Mouse (Mus musculus): ENCODE results near the gene Alpi.

Alpi gene

DNA sequence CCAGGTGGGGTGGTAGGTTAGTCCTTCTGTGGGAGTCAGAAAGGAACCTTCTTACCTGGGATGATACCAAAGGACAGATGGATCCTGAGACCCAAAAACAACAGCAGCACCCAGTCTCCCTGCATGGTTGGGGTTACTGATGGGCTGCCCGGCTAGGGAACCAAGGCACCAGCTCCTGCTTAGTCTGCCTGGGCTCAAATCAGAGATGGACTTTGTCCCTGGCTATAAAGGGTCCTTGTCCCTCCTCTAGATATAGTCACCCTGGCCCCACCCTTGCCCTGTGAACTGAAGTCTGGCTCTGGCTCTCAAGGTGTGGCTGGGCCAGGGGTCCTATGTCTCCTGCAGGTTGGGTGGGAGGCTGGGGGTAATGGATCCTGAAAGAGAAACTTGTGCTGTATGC, at the start of gene Alpi:
TSS of gene Alpi (minus strand) at position 196 of the 400 bp plus-strand sequence.
- no peak for DNase-seq (ENCODE audit: extremely low read depth, low read depth, low spot score)

- DNase-seq (ENCODE audit: extremely low read depth, low read depth, low spot score) = no peak
These were observed 48.0 kb upstream of the Alpi start for GRCm38 (mm10) chr1:87149422-87149821.

DNA sequence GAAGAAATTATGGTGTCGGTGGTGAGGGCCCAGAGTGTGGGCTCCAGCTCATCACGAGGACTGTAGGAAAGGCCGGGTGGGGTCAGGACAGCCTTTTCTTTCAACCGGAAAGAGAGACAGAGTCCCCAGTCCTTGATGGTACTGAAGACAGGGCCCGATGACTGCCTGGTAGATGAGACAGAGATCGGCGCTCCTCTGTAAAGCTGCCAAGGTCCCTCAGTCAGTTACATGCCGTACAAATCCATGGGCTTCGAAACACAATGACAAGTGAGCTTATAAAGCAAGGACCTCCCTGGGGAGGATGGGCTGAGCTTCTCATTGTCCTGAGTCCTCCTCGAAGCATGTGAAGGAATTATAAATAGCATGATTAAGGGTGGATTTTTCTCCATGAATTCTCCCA, 41.7 kb upstream of the Alpi start:
- DNase-seq (ENCODE audit: extremely low read depth, low read depth, low spot score) = no peak

- no peak for DNase-seq (ENCODE audit: extremely low read depth, low read depth, low spot score)
These were observed 41.0 kb upstream of the Alpi start for GRCm38 (mm10) chr1:87142456-87142855.

DNA sequence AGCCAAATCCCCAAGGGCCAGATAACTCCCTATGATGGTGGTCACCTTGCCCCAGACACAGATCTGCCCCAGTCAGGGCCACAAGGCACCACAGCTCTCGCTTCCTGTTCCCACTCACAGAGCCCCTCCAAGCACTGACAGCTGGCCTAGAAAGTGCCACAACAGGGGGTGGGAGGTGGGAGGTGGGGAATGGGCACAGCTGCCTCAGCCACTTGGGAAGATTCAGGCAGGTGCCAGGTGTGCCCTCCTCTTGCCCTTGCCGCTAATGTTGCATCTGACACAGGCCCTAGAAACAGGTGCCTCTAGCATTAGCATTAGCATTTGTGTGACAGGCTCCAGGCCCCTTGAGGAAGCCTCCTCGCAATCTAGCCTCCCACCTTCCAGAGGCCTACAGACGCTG, 40.1 kb upstream of the Alpi start:
- no peak for DNase-seq (ENCODE audit: extremely low read depth, low read depth, low spot score)

DNA sequence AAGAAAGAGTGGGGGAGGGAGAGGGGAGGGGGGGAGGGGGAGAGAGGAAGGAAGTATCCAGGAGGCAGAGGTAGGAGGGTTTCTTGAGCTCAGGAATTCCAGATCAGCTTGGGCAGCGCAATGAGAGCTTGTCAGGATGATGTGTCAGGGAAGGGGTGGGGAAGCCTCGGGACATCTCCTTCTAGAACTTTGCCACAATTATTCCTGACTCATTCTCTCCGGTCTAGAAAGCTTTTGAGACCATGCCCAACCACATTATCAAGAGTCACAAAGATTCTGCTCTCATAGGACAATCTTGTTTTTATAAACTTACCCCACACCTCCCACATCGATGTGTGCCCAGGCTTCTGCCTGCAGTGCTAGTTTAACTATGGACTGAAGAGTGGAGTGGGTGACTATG, 30.4 kb upstream of the Alpi start:
- no peak for DNase-seq (ENCODE audit: extremely low read depth, low read depth, low spot score)

DNA sequence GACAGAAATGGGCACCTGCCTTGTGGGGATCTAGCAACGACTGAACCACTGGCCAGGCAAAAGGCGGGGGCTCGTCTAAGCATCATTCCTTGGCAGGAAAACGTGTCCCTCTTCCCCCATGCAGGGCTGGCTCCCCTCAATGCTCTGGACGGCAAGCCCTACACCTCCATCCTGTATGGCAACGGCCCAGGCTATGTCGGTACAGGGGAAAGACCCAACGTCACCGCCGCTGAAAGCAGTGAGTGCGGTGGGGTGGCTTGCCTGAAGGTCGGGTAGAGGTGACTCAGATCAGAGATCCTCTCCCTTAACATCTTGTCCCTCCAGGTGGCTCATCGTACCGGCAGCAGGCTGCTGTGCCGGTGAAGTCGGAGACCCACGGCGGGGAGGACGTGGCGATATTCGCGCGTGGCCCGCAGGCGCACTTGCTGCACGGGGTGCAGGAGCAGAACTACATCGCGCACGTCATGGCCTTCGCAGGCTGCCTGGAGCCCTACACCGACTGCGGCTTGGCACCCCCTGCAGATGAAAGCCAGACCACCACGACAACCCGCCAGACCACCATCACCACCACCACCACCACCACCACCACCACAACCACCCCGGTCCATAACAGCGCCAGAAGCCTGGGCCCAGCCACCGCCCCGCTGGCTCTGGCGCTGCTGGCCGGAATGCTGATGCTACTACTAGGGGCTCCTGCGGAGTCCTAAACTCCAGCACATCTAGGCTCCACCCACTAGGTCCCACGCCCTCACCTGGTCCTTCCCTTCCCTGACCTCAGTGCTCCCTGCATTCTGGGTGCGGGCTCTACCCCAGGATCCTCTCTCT, 26.0 kb upstream of the Alpi start:
- DNase-seq (ENCODE audit: extremely low read depth, low read depth, low spot score) = no peak

GRCm38 (mm10) chr1:87124673-87125072, 23.3 kb upstream of the Alpi start, which contains the start of gene Akp3:
TSS of gene Akp3 (plus strand) at chr1:87124973.
- no peak for DNase-seq (ENCODE audit: extremely low read depth, low read depth, low spot score)

- DNase-seq (ENCODE audit: extremely low read depth, low read depth, low spot score) = no peak
These were observed 13.4 kb upstream of the Alpi start for GRCm38 (mm10) chr1:87114784-87115183.

GRCm38 (mm10) chr1:87111719-87112354, 10.4 kb upstream of the Alpi start:
- DNase-seq (ENCODE audit: extremely low read depth, low read depth, low spot score) = no peak

GRCm38 (mm10) chr1:87108564-87108963, 7.2 kb upstream of the Alpi start:
- DNase-seq (ENCODE audit: extremely low read depth, low read depth, low spot score) = no peak

GRCm38 (mm10) chr1:87106536-87106935, 5.1 kb upstream of the Alpi start:
- no peak for DNase-seq (ENCODE audit: extremely low read depth, low read depth, low spot score)

DNA sequence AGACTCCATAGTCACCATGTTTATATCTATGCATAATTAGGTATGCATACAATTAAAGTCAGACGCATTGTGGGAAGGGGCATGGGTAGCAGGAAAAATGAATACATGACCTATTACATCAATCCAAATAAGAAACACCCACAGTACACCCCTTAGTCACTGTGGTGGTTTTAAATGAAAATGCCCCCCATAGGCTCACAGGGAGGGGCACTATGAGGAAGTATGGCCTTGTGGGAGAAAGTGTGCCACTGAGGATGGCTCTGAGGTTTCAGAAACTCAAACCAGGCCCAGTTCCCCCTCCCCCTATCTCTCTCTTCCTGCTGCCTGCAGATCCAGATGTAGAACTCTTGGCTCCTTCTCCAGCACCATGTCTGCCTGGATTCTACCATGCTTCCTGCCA, 2.5 kb upstream of the Alpi start:
- DNase-seq (ENCODE audit: extremely low read depth, low read depth, low spot score) = no peak

GRCm38 (mm10) chr1:87102114-87102513, 708 bp upstream of the Alpi start:
- DNase-seq (ENCODE audit: extremely low read depth, low read depth, low spot score) = no peak

GRCm38 (mm10) chr1:87098358-87098975, 2.9 kb downstream of the Alpi start:
- DNase-seq (ENCODE audit: extremely low read depth, low read depth, low spot score) = no peak

DNA sequence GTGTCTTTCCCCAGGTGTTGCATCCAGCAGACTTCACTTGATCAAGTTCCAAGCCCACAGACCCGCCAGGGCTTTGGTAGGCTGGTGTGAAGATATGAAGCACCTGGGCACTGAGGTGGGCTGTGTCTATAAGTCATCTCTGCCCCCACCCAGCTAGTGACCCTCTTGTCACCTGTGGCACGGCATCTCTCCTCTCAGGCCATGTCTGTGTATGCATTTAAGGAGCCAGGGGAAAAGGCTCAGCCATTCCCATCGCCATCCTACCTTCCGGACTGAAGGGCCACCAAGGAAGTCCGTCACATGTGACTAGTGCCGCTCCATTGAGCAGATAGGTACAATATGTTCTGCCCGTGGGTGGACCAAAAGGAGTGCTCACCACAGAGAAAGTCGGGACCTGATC, 5.8 kb downstream of the Alpi start:
- no peak for DNase-seq (ENCODE audit: extremely low read depth, low read depth, low spot score)

- no peak for DNase-seq (ENCODE audit: extremely low read depth, low read depth, low spot score)
These were observed 11.6 kb downstream of the Alpi start, which contains the start of gene Alppl2 for GRCm38 (mm10) chr1:87089828-87090227. TSS of gene Alppl2 (minus strand) at chr1:87089928.

- no peak for DNase-seq (ENCODE audit: extremely low read depth, low read depth, low spot score)
These were observed 12.2 kb downstream of the Alpi start for GRCm38 (mm10) chr1:87089251-87089650.

DNA sequence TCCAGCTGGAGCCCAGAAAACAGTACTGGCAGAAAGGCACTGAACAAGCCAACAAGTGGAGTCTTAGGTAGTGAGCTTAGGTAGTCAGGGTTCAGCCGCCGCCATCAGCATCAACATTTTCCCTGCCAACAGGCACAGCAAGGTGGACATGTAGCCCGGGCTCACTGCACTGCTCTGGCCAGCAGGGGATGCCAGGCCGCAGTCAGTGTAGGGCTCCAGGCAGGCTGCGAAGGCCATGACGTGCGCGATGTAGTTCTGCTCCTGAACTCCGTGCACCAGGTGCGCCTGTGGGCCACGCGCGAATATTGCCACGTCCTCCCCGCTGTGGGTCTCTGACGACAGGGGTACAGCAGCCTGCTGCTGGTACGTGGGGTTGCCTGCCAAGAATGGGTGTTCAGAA, 14.4 kb downstream of the Alpi start:
- DNase-seq (ENCODE audit: extremely low read depth, low read depth, low spot score) = no peak

- DNase-seq (ENCODE audit: extremely low read depth, low read depth, low spot score) = no peak
These were observed 15.2 kb downstream of the Alpi start for GRCm38 (mm10) chr1:87086196-87086595.

- DNase-seq (ENCODE audit: extremely low read depth, low read depth, low spot score) = no peak
These were observed 27.6 kb downstream of the Alpi start for GRCm38 (mm10) chr1:87073776-87074175.

DNA sequence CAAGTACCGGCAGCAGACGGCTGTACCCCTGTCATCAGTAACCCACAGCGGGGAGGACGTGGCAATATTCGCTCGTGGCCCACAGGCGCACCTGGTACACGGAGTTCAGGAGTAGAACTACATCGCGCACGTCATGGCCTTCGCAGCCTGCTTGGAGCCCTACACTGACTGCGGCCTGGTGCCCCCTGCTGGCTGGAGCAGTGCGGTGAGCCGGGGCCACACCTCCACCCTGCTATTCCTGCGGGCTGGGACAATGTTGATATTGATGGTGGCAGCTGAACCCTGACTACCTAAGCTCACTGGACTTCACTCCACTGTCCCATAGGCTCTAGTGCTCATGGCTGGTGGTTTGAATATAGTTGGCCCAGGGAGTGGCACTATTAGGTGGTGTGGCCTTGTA, 30.7 kb downstream of the Alpi start:
- DNase-seq (ENCODE audit: extremely low read depth, low read depth, low spot score) = no peak
